Mouse (Mus musculus) testis, adult 2 months (tissue): ENCODE results near the gene Ltbp4. TPM values are rescaled to one million over a fixed set of nuclear protein-coding genes. Genes with fewer than 3 reads are reported as not detected.

Source experiments
- H3K27ac ChIP-seq: fragments of 200-500 bp; 2 replicates; pipeline ENCODE4 v1.5.1; 2012; ENCODE audit warnings: low read depth, low read length; ENCODE audit not compliant: control insufficient read depth, insufficient read depth
- H3K27me3 ChIP-seq: fragments of 200-500 bp; 2 replicates; pipeline ENCODE4 v1.6.1; 2012; ENCODE audit warnings: mild to moderate bottlenecking, low read length, moderate library complexity; ENCODE audit not compliant: control insufficient read depth, insufficient read depth
- H3K36me3 ChIP-seq: fragments of 200-500 bp; 2 replicates; pipeline ENCODE4 v1.6.1; 2012; ENCODE audit warnings: mild to moderate bottlenecking, low read length; ENCODE audit not compliant: control insufficient read depth, insufficient read depth
- H3K4me1 ChIP-seq: fragments of 200-500 bp; 2 replicates; pipeline ENCODE4 v1.6.1; 2012; ENCODE audit warnings: low read length; ENCODE audit not compliant: control insufficient read depth, insufficient read depth
- H3K4me3 ChIP-seq: fragments of 200-500 bp; 2 replicates; pipeline ENCODE4 v1.5.1; 2012; ENCODE audit warnings: low read depth, mild to moderate bottlenecking, low read length, moderate library complexity, mixed read lengths; ENCODE audit not compliant: control insufficient read depth
- CTCF ChIP-seq: fragments of 200-500 bp; IDR thresholded peaks from 2 replicates; pipeline ENCODE4 v1.5.1; 2012; ENCODE audit warnings: low read depth, mild to moderate bottlenecking, inconsistent platforms, low read length, moderate library complexity; ENCODE audit not compliant: control insufficient read depth, insufficient read depth, insufficient replicate concordance
- POLR2A ChIP-seq: fragments of 200-500 bp; IDR thresholded peaks from 2 replicates; pipeline ENCODE4 v1.6.1; 2012; ENCODE audit warnings: low read depth, mild to moderate bottlenecking, inconsistent platforms, low read length, moderate library complexity; ENCODE audit not compliant: control insufficient read depth
- polyA plus RNA-seq: library from polyadenylated mRNA; depleted of rRNA; stranded (reverse); fragments of >200 nt; gene quantifications from 2 replicates; pipeline ENCODE4 v1.2.3, GENCODE M21; 2012; rRNA removed

Ltbp4 gene
- polyA plus RNA-seq = 23.9 and 26.1 TPM in 2 replicates

DNA sequence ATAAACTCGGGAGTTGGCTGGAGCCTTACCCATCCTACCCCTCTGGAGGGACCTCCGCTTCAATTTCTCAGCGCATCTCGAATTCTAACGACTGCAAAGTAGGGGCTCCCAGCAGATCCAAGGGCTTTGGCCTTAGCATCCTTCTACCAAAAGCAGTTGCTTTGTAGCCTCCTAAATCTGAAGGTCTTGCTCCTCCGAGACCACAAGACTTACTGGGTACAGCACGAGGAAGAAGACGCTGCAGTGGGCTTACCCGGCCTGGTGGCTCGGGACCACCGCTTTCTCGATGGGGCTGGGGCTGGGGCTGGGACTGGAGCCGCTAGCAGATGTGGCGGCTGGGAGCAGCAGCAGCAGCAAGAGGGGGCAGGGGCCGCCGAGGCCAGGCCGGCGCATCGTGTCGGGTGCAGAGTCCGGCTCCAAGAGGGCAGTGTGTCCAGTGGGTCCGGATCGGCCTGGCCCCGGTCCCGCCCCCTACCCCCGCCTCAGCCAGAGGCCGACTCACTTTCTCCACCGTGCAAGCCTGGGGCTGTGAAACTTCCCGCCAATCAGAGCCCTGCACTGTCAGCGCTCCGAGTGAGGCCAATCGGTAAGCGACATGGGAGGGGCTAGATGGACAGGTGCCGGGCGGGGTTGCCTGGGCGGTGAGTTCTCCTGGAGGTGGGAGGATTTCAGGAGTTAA lies at the start of gene Ltbp4:
Gene Ltbp4, minus strand, starts transcription at position 518 of the 679 bp plus-strand sequence.
- Histone ChIP-seq H3K27ac (no peak within 1 kb of the TSS), H3K4me3 (no peak within 1 kb of the TSS), H3K27me3 (peaks cover 2% of the 10 kb centered on the region), H3K4me1 (peaks cover 13% of the 10 kb centered on the region), H3K36me3 (no peaks in the 10 kb centered on the region)
- TF ChIP-seq POLR2A = no peak

DNA sequence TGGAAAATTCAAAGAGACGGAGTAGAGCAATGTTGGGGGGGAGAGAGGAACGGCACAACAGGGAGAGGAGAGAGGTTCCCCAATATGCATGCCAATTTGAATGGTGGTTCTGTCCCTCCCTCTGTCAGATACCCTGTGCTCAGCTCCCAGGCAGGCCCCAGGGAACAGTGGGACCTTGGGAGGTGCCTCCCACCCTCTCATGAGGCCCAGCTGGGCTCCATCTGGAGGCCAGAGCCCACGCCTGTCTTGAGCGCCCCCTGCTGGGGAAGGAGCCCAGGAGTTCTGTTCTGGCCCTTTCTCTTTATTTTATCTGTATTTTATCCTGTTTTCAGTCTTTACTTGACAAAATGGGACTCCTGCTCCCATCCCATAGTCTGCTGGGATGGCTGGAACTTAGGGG lies 47.2 kb upstream of the Ltbp4 start:
- H3K27me3 ChIP-seq = no peaks in the 10 kb centered on the region

DNA sequence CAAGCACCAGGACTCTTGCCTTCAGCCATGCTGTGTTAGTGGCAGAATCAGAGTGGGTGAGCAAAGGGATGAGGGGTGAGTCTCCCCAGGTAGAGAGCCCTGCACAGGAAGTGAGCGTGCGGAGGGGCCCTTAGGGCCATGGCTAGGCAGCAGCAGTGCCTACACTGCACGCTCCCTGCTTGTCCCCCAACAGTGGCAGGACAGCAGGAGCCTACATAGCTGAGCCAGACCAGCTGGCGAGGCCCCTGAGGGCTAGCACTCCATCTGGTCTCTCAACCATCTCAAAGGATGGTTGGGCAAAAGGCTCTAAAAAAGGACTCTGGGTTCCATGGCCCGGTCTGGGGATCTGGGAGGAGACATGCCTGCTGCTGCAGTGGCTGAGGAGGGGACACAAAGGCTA lies 46.6 kb upstream of the Ltbp4 start:
- no peaks in the 10 kb centered on the region for H3K27me3 ChIP-seq
- H3K4me3 ChIP-seq = no peak overlapping the region
- TF ChIP-seq POLR2A = no peak
- no peak for TF ChIP-seq CTCF
- H3K27ac ChIP-seq = no peak overlapping the region
- H3K4me1 ChIP-seq = no peaks in the 10 kb centered on the region
- H3K36me3 ChIP-seq = no peaks in the 10 kb centered on the region

More for the DNA sequence above, 47.2 kb upstream of the Ltbp4 start:
- no peak overlapping the region for H3K4me3 ChIP-seq
- no peak overlapping the region for H3K27ac ChIP-seq
- H3K36me3 ChIP-seq = no peaks in the 10 kb centered on the region
- no peaks in the 10 kb centered on the region for H3K4me1 ChIP-seq
- TF ChIP-seq POLR2A = no peak
- peak; percentile 65; the same call in 1 of the 2 replicates for TF ChIP-seq CTCF

DNA sequence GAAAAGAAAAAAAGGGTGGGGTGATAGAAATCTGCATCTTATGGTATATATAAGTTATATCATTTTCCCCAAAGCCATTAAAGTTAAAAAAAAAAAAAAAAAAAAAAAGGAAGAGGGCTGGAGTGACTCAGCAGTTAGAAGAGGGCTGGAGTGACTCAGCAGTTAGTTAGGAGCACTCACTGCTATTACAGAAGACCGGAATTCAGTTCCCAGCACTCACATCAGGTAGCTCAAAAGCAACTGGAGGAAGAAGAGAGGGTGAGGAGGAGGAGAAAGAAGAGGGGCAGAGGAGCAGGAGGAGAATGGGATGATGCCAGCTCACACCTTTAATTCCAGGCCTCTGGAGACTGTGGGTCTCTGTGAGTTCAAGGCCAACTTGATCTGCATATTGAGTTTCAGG lies 45.7 kb upstream of the Ltbp4 start:
- no peak overlapping the region for H3K4me3 ChIP-seq
- no peak overlapping the region for H3K27ac ChIP-seq
- no peaks in the 10 kb centered on the region for H3K4me1 ChIP-seq
- H3K27me3 ChIP-seq = no peaks in the 10 kb centered on the region
- TF ChIP-seq POLR2A (no peak), CTCF (no peak)
- no peaks in the 10 kb centered on the region for H3K36me3 ChIP-seq

DNA sequence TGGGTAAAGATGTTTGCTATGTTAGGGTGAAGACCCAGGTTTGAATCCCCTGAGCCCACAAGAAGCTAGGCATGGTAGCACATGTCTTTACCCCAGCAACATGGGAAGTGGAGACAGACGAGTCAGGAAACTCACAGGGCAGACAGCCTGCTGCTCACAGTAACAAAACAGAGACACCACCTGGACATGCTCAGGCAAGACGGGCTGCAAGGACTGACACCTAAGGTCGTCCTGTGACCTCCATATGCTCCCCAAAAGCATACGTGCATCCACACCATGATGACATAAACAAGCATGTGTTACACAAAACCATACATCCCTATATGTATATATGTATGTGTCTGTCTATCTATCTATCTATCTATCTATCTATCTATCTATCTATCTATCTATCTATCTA lies 44.1 kb upstream of the Ltbp4 start:
- H3K27ac ChIP-seq = no peak overlapping the region

DNA sequence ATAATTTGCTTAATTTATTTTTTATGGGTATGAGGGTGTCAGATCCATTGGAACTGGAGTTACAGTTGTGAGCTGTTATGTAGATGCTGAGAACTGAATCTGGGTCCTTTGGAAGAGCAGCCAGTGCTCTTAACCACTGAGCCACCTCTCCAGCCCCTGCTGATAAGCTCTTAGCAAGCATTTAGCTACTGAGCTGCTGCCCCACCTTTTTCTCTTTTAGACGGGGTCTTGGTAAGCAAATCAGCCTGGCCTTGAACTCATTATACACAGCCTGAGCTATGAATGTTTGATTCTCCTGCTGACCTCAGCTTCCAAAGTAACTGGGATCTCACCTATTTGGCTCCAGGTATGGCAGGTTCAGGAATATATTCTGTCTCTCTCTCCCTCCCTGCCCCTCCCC lies 43.5 kb upstream of the Ltbp4 start:
- H3K4me3 ChIP-seq = no peak overlapping the region
- no peaks in the 10 kb centered on the region for H3K4me1 ChIP-seq
- no peak overlapping the region for H3K27ac ChIP-seq
- no peaks in the 10 kb centered on the region for H3K36me3 ChIP-seq
- TF ChIP-seq POLR2A (no peak), CTCF (no peak)
- H3K27me3 ChIP-seq = no peaks in the 10 kb centered on the region

More for the DNA sequence above, 44.1 kb upstream of the Ltbp4 start:
- TF ChIP-seq POLR2A = no peak
- TF ChIP-seq CTCF = no peak
- Histone ChIP-seq H3K36me3 (no peaks in the 10 kb centered on the region), H3K27me3 (no peaks in the 10 kb centered on the region), H3K4me1 (no peaks in the 10 kb centered on the region), H3K4me3 (no peak overlapping the region)

DNA sequence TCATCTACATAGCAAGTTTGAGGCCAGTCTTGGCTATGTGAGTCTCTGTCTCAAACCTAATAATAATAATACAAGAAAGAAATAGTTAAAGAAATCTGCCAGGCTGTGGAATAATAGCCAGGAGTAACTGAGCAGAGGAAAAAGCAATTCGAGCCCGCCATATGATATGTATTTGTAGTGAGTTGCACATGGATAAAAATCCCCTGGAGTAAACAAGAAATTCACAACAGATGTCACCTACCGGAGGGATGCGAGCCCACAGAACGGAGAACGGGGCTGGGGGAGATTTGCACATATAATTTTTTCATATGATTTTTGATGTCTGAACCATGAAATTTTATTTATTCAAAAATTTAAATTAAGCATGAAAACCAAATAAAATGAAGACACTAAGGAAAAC lies 42.3 kb upstream of the Ltbp4 start:
- H3K4me1 ChIP-seq = no peaks in the 10 kb centered on the region; the same call in 1 of the 2 replicates
- no peak for TF ChIP-seq POLR2A
- no peak overlapping the region for H3K27ac ChIP-seq
- no peaks in the 10 kb centered on the region for H3K36me3 ChIP-seq
- no peaks in the 10 kb centered on the region for H3K27me3 ChIP-seq
- H3K4me3 ChIP-seq = no peak overlapping the region

DNA sequence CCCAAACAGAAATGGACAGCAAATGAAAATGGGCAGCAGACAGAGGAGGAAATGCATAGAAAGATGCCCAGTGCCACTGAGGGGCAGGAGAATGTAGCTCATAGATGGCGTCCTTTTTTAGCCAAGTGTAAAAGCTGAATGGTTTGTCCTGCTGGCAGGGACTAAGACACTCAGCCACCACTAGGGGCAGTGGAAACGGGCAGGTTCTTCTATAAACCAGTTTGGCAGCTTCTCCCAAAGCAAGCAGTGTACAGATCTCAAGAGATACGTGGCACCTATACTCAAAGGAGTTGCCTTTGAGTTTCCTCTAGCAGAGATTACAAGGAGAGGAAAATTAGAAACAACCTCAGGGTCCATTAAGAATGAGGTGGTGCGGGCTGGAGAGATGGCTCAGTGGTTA lies 40.9 kb upstream of the Ltbp4 start:
- TF ChIP-seq CTCF = no peak; the same call in 1 of the 2 replicates
- no peak for TF ChIP-seq POLR2A
- no peaks in the 10 kb centered on the region for H3K36me3 ChIP-seq
- H3K4me3 ChIP-seq = no peak overlapping the region
- no peaks in the 10 kb centered on the region; the same call in 1 of the 2 replicates for H3K4me1 ChIP-seq
- H3K27ac ChIP-seq = no peak overlapping the region
- H3K27me3 ChIP-seq = no peaks in the 10 kb centered on the region
